Mouse (Mus musculus) forebrain, embryonic 14.5 days (tissue): ENCODE data around the gene Fcnb. TPM values are rescaled to one million over a fixed set of nuclear protein-coding genes. Genes with fewer than 3 reads are reported as not detected.

Experiments used
- ATAC-seq: fragments of 200-750 bp; cut with Nextera tagmentation; 2 replicates; pipeline ENCODE4 v1.8.0; 2017; ENCODE audit warnings: mild to moderate bottlenecking, moderate library complexity
- DNase-seq: peaks from one replicate; pipeline ENCODE4 v3.0.0-alpha.2; 2015; ENCODE audit warnings: low spot score
- H3K27ac ChIP-seq: fragments of 300-500 bp; sonication (generic); 2 replicates; pipeline ENCODE4 v1.5.1; 2014; ENCODE audit warnings: low read depth, mild to moderate bottlenecking, control low read depth, low read length, moderate library complexity
- H3K27me3 ChIP-seq: fragments of 300-500 bp; sonication (generic); replicated peaks from 2 replicates; pipeline ENCODE4 v1.6.1; 2014; ENCODE audit warnings: low read length, control low read depth, mixed read lengths; ENCODE audit not compliant: control insufficient read depth, insufficient read depth
- H3K36me3 ChIP-seq: fragments of 300-500 bp; sonication (generic); 2 replicates; pipeline ENCODE4 v1.6.1; 2014; ENCODE audit warnings: low read length, control low read depth; ENCODE audit not compliant: control insufficient read depth, insufficient read depth
- H3K4me1 ChIP-seq: fragments of 300-500 bp; sonication (generic); 2 replicates; pipeline ENCODE4 v1.6.1; 2014; ENCODE audit warnings: antibody characterized with exemption, low read length, control low read depth; ENCODE audit not compliant: control insufficient read depth, insufficient read depth
- H3K4me2 ChIP-seq: fragments of 300-500 bp; sonication (generic); 2 replicates; pipeline ENCODE4 v1.6.1; 2014; ENCODE audit warnings: mild to moderate bottlenecking, control low read depth, low read length
- H3K4me3 ChIP-seq: fragments of 300-500 bp; sonication (generic); 2 replicates; pipeline ENCODE4 v1.5.1; 2014; ENCODE audit warnings: low read depth, low read length, control low read depth
- H3K9ac ChIP-seq: fragments of 300-500 bp; sonication (generic); 2 replicates; pipeline ENCODE4 v1.6.1; 2014; ENCODE audit warnings: mild to moderate bottlenecking, low read length, control low read depth, moderate library complexity
- H3K9me3 ChIP-seq: fragments of 300-500 bp; sonication (generic); replicated peaks from 2 replicates; pipeline ENCODE4 v1.6.1; 2016; ENCODE audit warnings: low read length, control low read depth, mixed read lengths; ENCODE audit not compliant: control insufficient read depth
- WGBS: fragments of 180-500 bp; shearing (Covaris S2); extraction: QIAGEN DNeasy Blood & Tissue Kit; methylation state at CpG from one replicate; pipeline ENCODE4 v1.1.7; 2014; 5-methylcytosine and 5-hydroxymethylcytosine counted together
- polyA plus RNA-seq: library from polyadenylated mRNA; unstranded; fragments of >200 nt; fragmentation: Nextera tagmentation; extraction: Ambion mirVana; gene quantifications from 2 replicates; pipeline ENCODE4 v1.2.1, GENCODE M21; 2014

Gene Fcnb
- not detected in 2 replicates for polyA plus RNA-seq

DNA sequence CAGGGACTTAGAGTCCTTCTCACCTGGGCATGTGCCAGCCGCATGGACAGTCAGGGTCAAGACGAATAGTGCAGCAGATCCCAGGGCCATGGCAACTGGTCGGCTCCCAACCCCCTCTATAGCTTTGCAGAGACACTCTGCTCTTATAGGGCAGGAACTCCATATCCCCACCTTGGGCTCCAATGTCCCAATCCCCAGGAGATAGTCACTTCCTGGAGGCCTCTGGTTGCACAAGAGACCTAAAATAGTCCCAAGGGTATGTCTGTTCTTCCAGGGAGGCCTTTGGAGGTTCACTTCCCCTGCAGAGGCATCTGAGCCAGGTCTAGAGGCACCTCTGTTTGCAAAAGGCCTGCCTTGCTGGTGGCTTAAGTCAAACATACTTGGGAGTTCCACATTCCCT, at the start of gene Fcnb:
Fcnb (minus strand) TSS at position 118 of the 400 bp plus-strand sequence.
- no peak within 1 kb of the TSS for H3K27ac ChIP-seq
- no peak within 1 kb of the TSS for H3K9ac ChIP-seq
- no peak within 1 kb of the TSS for H3K4me2 ChIP-seq
- no peak for ATAC-seq
- no peaks in the 10 kb centered on the region for H3K27me3 ChIP-seq
- DNase-seq: no peak
- 87% methylated on average over 3 of the region's 3 CpGs for WGBS
- no peaks in the 10 kb centered on the region for H3K4me1 ChIP-seq
- no peaks in the 10 kb centered on the region for H3K36me3 ChIP-seq
- no peak within 1 kb of the TSS for H3K4me3 ChIP-seq
- no peaks in the 10 kb centered on the region for H3K9me3 ChIP-seq

DNA sequence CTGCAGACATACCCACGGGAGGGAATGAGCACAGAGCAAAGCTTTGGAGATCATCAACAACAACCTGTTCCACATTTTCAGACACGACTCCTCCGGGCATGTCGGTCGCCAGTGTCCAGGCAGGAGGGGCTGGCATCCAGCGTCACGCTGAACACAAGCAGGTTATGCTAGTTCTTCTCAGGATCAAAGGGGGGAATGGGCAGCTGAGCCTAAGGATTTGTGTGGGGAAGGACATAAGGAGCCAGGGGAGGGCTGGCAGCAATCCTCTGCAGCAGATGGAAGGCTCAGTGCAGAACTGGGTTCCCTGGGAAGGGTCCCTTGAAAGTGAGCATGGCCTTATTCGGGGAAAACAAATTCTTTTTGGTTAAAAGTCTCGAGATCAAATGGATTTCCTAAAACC, 49.1 kb upstream of the Fcnb start:
- H3K27ac ChIP-seq: no peak overlapping the region
- no peaks in the 10 kb centered on the region for H3K36me3 ChIP-seq
- no peak overlapping the region for H3K4me2 ChIP-seq
- H3K4me3 ChIP-seq: no peak overlapping the region
- no peaks in the 10 kb centered on the region for H3K9me3 ChIP-seq
- H3K4me1 ChIP-seq: peaks cover 3% of the 10 kb centered on the region; the same call in 1 of the 2 replicates
- no peaks in the 10 kb centered on the region for H3K27me3 ChIP-seq
- no peak for ATAC-seq
- no peak for DNase-seq
- WGBS: 88% methylated on average over 9 of the region's 9 CpGs
- H3K9ac ChIP-seq: no peak overlapping the region

DNA sequence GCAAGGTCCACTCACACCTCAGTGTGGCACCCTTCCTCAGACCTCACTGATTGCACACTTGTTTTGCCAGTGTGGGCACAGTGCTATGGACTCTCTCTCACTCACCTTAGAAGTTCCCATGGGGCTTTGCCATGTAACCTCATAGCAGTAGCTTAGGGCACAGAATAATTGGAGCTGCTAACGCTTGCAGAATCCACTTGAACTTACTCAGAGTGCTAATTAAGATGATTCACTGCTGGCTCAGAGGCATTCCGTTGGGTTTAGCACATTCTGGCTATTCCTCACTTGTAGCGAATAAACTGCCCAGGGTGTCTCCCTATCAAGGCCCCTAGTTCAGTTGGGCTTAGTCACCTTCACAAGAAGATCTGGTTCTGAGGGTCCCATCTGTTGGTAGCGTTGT, 47.4 kb upstream of the Fcnb start:
- 69% methylated on average over 4 of the region's 4 CpGs for WGBS
- no peaks in the 10 kb centered on the region for H3K36me3 ChIP-seq
- no peaks in the 10 kb centered on the region for H3K4me1 ChIP-seq
- H3K27me3 ChIP-seq: no peaks in the 10 kb centered on the region
- H3K9ac ChIP-seq: no peak overlapping the region
- no peaks in the 10 kb centered on the region for H3K9me3 ChIP-seq
- DNase-seq: no peak
- no peak overlapping the region for H3K4me3 ChIP-seq
- H3K4me2 ChIP-seq: no peak overlapping the region
- no peak overlapping the region; the same call in 1 of the 2 replicates for H3K27ac ChIP-seq
- no peak for ATAC-seq

DNA sequence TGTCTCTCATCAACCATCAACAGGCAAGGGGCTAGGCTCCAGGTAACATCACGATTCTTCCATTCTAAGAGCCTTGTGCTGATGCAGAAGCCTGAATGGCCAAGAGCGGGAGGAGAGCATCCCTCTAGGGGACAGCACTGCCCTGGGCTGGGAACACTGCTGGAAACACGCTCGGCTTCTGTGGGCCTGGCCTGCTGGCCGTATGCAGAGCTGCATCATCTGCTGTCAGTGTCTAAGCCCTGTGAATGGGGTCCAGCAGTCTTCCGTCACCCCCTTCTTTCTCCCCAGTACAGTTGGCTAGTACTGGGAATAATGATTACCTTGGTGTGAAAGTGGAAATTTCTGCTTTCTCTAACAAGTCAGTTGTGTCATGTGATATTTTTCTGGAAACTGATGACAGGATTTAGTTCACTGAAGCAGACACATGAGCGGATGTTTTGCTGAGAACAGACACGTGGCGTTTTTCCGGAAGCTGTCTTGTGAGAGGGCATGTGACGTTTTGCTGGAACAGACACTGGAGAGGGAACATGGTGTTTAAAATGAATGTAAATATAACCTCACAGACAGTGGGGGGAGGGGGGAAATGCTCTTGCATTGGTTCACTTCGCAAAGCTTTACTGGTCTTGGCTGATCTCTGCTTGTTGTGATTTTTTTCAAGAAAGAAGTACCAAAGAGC, 42.2 kb upstream of the Fcnb start:
- H3K27me3 ChIP-seq: no peaks in the 10 kb centered on the region
- DNase-seq (peak; percentile 53), ATAC-seq (0 out of 2 replicates have a peak, but pooled peaks have one; percentile 32)
- H3K4me2 ChIP-seq: no peak overlapping the region
- no peaks in the 10 kb centered on the region for H3K9me3 ChIP-seq
- H3K4me1 ChIP-seq: no peaks in the 10 kb centered on the region
- no peak overlapping the region for H3K4me3 ChIP-seq
- WGBS: 74% methylated on average over 12 of the region's 12 CpGs
- no peak overlapping the region for H3K27ac ChIP-seq
- H3K9ac ChIP-seq: no peak overlapping the region
- H3K36me3 ChIP-seq: no peaks in the 10 kb centered on the region

DNA sequence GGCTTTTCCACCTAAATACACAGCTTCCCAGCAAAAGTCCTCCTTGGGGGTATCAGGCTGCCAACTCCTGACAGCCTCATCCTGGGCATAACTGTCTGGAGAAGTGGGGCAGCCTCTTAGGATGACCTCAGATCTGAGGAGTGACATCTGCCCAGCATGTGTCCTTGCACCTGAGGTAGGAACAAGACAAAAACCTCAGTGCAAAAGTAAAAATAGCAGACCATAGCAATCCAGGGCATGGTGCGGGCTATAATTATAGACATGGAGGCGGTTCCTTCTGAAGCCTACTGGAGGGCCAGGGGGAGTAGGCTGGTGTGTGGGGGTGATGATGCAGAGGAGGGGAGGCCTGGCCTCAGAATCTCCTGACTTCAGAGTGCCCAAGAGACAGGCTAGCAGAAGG, 39.2 kb upstream of the Fcnb start:
- Histone ChIP-seq H3K4me1 (no peaks in the 10 kb centered on the region), H3K4me2 (no peak overlapping the region), H3K4me3 (no peak overlapping the region), H3K27me3 (no peaks in the 10 kb centered on the region), H3K27ac (no peak overlapping the region), H3K9me3 (no peaks in the 10 kb centered on the region), H3K9ac (no peak overlapping the region), H3K36me3 (no peaks in the 10 kb centered on the region)
- ATAC-seq: no peak
- WGBS: 91% methylated on average over 2 of the region's 2 CpGs
- DNase-seq: no peak

DNA sequence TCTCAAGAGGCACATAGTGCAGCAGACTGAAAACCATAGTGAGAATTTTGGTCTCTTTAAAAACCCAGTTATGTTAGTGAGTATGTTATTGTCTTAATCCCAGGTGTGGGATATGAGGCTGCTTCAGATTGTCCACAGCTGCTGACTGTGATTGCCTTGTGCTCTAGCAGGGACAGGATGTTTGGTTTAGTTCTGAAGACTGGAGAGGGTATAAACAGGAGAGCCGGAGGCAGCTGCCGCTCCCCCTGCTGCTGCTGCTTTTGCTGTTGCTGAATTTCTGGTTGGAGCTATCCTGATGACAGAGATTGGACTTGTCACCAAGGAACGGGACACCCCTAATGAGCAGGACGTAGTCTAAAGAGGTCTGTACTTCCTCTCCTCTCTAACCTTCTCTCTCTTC, 36.6 kb upstream of the Fcnb start:
- ATAC-seq (no peak), DNase-seq (no peak)
- Histone ChIP-seq H3K36me3 (no peaks in the 10 kb centered on the region), H3K27ac (no peak overlapping the region), H3K9me3 (no peaks in the 10 kb centered on the region), H3K27me3 (no peaks in the 10 kb centered on the region), H3K9ac (no peak overlapping the region), H3K4me3 (no peak overlapping the region), H3K4me2 (no peak overlapping the region), H3K4me1 (peaks cover 12% of the 10 kb centered on the region)
- WGBS: 89% methylated on average over 4 of the region's 4 CpGs

DNA sequence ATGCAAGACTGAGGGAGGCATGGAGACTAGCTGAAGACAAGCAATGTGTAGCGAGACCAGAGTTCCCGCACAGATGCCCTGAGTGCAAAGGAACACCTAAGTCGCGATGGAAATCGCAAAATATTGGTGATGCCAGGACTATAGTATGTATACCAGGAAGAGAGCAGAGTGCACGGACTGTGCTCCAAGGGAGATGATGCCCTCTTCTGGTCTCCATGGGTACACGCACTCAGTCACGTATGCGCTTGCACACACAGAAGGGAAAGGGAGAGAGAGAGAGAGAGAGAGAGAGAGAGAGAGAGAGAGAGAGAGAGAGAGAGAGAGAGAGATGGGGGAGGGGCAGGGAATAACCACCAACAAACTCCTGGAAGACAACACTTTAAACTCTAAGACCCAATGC, 35.7 kb upstream of the Fcnb start:
- Histone ChIP-seq H3K4me1 (peaks cover 12% of the 10 kb centered on the region), H3K4me2 (no peak overlapping the region), H3K36me3 (no peaks in the 10 kb centered on the region), H3K4me3 (no peak overlapping the region), H3K9ac (no peak overlapping the region), H3K9me3 (no peaks in the 10 kb centered on the region), H3K27me3 (no peaks in the 10 kb centered on the region), H3K27ac (no peak overlapping the region)
- DNase-seq (no peak), ATAC-seq (no peak)
- 95% methylated on average over 9 of the region's 9 CpGs for WGBS

DNA sequence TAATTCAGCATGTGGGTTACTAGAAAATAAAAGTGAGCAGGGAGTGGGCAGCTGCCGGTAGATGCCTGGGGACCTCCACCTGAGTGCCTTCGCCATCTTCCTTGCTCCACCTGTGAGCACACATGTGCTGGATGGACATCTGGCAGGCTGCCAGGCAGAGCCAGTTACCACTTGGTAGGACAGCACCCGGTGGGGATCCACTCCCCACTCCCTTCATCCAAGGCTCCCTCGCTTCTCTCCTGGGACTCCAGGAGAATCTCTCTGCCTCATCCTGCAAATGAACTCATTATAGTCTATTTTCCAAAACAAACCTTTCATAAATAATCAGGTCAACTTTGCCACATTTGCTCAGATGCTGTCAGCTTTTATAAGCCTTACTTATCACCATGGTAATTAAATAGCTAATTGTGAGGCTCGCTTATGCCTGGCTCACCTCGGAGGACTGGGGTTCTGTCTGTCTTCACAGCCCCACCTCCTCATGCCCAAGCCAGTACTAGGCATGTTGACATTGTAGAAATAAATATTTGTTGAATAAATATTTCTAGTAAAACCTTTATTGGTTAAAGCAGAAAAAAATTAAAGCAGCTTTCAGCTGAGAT, 33.9 kb upstream of the Fcnb start:
- 28% methylated on average over 6 of the region's 6 CpGs for WGBS
- no peak for ATAC-seq
- no peaks in the 10 kb centered on the region for H3K36me3 ChIP-seq

More for the DNA sequence above, 33.9 kb upstream of the Fcnb start:
- Histone ChIP-seq H3K9me3 (no peaks in the 10 kb centered on the region), H3K4me2 (no peak overlapping the region), H3K9ac (no peak overlapping the region), H3K4me1 (peaks cover 12% of the 10 kb centered on the region), H3K4me3 (no peak overlapping the region), H3K27me3 (no peaks in the 10 kb centered on the region), H3K27ac (no peak overlapping the region)
- peak; percentile 32 for DNase-seq
